Mouse (Mus musculus) T-cell, adult 2 months (primary cell): Measurements from ENCODE around the gene Hivep3.
A peak's percentile ranks its signal among the peaks of the same experiment; 100 is the strongest.

ENCODE experiments used
- DNase-seq: peaks from one replicate; pipeline ENCODE4 v3.0.0; 2022; ENCODE audit warnings: low spot score

The Hivep3 gene

DNA sequence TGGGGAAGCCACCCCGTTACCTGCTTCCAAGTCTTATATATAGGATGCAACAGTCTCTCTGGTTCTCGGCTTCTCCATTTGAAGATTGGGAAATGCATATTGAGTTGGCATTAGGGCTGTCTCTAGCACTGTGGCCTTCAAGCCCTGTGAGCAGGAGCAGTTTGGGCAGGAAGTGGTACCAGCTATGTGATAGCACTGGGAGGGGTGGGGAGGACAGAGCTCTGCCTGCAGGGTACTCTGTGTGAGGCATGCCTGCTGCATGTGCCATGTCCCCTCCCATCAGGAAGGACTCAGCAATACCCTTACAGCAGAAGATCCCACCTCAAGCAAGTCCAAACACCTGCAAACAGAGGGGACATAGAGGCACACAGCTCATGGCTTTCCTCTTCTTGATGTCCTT is 142.0 kb downstream of the Hivep3 start:
- DNase-seq = peak; percentile 5

DNA sequence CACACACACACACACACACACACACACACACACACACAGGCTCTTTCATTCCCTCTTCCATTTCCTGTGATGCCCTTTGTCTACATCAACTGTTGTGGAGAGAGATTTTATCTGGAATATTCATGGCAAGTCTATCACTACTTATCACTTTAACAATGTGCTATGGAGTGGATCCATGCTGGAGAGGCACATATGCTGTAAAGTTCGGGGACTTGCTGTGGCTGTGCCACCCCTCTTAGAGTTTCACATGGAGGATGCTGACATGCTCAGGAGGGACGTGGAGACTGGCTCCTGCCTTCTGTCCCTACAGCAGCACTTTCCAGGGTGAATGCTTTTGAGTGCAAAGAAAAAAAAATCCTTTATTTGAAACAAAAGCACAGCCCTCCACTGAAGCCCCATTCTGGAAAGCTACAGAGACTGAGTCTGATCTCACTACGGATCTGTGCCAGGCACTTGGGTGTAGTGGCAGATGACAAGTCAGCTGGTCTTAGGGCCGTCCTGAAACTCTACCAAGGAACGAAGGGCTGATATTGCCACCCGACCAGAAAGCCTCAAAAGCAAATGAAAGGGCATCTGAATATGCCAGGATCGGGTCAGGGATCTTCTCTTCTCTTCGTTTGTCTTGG is 143.1 kb downstream of the Hivep3 start:
- DNase-seq = no peak

DNA sequence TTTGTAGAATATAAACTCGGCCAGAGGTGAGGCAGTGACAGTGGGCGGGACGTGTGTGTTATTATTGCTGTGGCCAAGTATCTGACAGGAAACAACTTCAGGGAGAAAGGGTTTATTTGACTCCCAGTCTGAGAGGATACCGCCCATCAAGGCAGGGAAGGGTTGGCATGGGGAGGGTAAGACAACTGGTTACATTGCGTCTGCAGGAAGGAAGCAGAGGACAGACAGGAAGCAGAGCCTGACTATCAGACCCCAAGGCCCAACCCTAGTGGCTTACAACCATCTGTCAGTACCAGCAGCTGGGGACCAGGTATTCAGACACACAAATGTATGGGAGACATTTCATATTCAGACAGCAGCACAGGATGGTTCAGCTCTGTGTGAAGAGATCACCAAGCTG is 144.6 kb downstream of the Hivep3 start:
- no peak for DNase-seq

DNA sequence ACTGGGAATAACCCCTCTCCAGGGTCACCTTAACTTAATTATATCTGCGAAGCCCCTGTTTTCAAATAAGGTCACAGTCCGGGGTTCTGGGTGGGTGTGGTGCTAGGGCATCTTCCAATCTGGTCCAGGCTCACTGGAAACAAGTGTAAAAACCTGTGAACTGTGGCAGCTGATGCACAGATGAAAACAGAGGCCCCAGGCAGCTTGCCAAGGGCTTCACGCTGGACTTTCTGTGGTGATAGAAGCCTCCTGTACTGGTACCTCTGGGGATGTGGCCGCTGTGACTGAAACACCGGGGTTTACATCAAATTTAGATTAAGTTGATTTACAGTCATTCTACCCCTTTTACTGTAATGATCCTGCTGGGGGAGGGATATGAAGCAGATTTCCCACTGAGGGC is 146.1 kb downstream of the Hivep3 start:
- DNase-seq = no peak

DNA sequence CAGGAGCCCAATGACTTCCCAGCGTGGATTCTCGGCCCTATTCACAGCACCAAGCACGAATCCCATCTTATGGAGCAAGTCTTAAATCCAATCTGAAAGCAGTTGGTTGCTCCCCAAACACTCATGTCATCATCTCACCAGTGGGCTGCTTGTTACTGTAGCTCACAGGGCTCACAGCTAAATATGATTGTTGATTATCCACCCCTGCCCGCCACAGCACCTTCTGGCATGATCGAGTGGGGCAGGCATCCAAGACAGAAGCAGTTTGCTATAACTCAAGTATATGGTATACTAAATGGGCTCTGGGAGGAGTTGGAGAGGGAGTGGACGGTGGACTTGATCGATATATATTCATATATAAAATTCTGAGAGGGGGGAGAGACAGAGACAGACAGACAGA is 146.7 kb downstream of the Hivep3 start:
- DNase-seq = no peak

DNA sequence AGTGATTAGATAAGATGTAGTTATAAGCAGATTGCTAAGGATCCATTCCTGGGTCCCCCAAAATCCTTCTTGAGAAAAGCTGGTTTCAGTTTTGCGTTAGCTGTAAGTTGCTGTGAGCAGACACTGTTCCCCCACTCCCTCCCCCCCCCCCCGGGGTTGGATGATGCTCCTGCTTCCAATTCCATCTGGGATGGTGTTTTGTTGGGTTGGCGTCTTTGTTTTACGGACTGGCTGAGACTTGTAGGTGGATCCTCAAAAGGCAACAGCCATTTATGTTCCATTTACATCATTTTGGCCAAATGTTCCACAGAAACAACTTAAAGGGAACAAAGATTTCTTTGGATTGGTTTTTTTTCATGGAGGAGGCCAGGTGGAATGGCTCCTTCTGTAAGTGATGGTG is 147.7 kb downstream of the Hivep3 start:
- no peak for DNase-seq

DNA sequence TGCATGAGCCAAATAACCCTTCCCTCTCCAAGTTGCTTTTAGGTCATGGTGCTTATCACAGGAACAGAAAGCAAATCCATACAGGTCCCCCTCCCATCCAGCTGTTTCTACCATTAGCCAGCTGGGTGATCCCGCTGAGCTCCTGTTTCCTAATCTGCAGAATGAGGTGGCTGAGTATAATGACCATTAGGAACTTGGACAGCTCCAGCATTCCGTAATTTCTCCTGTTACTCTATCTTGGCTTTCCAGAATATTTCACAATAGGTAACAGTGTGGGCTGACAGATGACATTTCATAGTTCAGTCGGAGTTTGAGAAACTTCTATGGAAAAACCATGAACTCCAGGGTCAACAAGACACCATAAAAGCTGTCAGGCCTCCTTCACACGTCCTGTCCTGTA is 148.8 kb downstream of the Hivep3 start:
- DNase-seq = no peak

DNA sequence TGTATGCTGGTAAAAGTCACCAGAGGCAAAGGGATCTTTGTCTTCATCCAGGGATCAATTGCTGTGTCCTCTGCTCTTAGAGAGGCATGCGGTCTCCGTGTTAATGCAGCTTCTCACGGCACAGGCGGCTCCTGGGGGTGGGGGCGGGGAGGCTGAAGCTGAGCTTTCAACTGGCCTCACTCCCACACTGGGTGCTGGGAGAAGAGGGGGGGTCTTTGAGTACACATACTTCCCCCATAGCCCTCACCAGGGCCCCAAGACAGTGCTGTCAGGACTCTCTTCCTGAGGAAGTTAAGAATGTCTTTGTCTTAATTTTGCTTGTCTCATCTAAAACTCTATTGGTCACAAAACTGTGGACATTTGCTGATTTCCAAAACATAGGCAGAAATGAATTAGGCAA is 149.2 kb downstream of the Hivep3 start:
- no peak for DNase-seq

DNA sequence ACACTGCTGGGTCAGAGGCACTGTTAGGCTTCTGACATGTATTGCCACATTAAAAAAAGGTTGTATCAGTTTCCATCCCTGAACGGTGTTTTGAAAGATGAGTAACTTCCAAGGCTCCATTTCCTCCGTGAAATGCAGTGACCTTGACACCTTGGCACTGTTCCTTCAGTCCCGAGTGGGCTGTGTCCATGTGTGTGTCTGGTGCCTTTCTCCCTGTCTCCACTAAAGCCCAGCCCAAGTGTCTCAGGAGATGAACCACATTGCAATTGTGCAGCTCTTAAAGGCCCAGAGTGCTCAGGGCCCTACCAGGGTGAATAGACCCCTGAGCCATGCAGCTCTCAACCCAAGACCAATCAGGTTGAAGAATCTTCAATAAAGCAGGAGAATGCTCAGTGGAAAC is 153.0 kb downstream of the Hivep3 start:
- DNase-seq = no peak

DNA sequence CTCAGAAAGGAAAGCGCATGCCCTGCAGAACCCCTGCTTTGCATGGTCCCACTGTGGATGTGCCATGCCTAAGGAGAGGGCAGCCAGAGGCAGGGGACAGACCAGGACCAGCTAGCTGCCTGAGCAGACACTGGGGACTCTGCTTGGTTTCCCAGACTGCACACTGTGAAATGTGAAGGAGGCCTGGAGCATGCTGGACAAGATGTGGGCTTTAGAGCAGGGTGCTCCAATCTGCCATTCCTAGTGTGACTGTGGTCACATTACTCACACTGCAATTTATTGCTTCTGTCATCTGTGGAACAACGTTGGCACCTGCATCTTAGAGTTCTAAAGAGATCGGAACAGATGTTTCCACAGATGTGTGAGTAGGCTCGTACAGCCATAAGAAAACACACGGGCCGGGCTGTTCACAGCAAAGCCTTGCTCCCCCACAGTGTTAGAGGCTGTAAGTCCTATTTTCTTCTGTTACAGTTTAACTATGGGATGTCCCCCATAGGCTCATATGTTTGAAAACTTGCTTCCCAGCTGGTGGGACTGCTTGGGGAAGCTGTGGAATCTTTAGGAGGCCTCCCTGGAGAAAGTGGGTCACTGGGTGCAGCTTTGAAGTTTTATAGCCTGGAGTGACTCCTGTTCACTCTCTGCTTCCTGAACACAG is 154.1 kb downstream of the Hivep3 start:
- no peak for DNase-seq

DNA sequence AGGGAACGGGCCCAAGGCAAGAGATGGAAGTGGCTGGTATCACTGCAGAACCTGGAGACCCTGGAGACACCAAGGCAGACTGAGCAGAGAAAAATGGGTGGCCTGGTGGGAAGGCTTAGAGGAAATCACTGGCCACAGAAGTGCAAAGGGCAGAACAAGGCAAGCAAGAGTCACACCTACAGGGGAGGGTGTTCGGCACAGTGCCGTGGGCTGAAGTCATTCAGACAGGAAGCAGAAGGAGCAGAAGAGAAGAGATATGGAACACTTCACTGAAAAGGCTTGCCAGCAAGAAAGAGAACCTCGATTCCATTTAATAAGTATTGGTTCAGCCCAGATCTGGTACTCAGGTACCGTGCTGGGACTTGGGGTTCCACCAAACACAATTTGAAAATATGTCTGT is 156.2 kb downstream of the Hivep3 start:
- no peak for DNase-seq

DNA sequence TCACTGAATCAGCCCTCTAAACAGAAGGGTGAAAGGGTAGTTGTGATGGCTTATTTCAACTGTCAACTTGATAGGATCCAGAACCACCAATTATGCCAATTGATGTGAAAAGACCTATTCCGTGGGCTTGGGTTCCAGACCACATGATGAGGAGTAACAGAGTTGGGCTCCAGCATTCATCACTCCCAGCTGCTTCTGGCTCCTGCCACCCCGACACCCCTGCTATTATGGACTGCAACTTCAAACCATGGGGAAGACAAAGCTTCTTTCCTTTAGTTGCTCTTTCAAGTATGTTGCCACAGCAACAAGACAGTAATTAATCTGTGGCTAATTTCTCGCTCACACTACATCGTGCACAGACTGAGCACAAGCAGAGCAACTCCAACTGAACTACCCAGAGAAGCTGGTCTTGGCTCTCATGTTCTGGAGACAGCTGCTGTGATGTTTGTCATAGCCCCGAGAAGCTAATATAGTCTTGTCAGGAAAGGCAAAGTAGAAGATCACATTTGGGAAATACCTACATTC is 159.7 kb downstream of the Hivep3 start:
- no peak for DNase-seq

DNA sequence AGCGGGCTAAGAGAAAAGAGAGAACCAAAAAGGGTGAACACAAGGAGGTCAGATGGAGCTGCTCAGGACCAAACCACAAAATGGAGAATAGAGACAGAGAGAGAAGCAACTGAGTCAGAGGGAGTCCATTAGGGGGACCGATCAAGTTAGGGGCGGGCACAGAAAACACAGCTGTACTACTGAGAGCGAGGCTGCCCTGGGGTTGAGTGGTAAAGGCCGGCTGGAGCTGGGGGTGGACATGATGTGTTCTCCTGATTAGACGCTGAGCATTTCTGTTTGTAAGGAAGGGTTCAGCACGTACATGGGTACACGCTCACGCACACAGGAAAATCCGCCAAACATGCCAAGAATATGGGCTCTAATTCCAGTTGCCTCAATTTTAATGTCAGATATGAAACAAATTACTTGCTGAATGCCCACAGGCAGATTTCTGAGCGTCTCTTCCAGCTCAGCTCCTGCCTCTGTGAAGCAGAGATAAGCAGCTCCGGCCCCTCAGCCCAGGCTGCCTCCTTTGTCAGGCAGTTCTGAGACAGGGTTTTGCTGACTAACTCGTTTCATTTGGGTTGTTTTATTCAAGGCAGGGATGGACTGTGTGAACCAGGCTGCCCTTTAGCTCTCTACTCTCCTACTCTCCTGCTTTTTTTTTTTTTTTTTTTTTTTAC is 161.3 kb downstream of the Hivep3 start:
- DNase-seq = no peak

DNA sequence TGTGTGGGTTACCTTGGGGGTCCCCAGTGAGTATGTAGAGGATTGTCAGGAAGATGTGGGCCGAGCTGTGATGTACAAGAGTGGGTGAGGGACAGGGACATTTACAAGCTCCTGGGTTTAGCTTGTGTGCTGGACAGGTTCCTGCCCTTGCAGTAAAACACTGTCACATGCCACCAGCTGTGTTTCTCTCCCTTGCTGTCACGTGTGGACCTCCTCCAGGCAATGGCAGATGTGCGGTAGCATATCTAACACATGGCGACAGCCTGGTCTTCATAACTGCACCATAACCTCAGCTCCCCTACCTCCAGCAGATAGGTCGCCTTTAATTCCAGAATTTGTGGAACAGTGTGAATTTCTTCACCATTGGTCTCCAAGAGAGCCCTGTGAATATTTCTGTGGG is 161.9 kb downstream of the Hivep3 start:
- DNase-seq = no peak

DNA sequence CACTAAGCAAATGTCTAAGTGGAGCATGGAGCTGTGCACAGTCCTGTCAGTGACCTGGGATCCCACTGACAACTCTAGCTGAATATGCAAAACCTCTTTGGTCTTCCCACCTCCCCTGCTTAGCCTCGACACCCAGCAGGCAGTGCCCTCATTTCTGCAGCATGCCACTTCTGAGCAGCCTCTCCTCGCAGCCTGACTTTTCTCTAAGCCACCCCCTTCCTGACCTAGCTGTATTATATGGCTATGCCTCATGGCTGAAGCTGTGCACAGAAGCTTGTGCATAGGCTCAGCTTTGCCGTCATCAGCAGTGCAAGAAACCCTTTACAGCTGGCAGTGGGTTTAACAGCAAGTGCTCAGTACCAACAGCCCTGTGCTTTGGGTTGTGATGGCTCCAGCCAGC is 163.0 kb downstream of the Hivep3 start:
- no peak for DNase-seq

DNA sequence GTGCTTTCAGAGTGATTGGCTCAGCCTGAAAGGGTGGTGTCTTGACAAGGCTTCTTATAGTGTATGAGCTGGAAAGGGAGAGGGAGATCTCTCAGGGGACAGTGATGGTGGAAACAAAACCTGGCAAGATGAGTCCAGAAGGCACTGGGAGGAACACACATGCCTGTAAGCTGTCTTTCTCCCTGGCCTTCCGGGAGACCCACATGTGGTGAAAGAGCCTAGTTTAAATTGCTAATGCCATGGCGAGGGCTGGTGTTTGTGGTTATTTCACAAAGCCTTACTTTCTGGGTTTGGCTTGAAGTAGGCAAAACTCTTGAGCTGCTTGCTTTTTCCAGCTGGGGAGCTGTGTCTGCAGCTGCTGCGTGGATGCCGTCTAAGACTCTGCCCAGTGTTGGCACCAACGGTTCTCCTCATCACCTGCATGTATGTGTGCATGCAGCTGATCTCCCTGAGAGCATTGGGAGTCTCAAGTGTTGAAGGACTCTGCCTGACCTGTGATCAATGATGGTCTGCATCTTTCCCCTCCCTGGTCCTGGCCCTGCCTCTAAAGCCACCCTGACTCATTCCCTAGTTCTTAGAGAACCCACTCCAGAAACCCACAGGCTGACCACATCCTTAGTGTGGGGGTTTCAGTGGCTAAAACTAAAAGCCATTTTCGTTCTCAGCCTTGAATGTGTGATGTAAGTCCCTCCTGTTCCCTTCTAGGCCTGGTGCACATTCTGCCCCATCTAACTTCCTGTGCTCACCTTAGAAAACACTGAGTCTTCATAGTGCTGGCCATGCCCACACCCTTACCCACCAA is 163.7 kb downstream of the Hivep3 start:
- peak; percentile 8 for DNase-seq

DNA sequence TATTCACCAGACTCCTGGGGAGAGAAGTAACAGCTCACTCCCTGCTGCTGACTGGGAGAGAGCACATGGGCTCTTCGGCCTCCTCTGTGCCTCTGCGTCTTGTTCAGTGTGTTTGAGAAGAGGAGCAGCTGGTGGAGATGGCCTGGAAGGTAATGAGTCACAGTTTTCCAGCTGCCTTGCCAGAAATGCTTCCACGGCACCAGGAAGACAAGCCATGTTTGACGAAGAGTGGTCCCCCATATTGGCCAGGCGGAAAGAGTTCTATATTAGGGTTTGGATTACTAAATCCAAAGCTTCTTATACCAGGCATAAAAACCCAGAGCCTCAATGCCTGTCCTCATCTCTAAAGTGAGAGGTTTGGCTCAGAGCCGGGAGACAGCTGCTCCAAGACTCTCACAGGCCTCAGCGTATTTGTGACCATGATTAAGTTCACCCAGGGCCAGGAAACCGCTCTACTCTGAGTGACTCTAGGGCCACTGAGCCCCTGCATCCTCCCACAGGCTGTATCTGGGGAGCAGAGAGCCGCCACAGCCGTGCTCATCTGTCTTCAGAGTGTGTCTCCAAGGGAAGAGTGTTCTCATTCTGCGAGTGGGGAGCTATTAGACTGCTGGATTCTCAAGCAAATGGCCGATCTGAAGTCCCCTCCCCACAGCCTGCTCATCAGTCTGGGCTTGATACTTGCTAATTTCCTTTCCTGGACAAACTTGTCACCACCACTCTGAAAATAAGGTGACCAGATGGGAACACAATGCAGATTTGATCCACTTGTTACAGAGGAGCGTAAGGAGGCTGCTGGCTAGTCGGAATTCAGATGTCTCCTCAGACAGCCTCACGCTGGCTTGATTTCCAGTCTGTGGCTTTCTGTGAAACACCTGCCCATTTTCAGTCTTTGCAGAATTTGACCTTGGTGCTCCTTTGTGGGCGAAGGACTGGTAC is 168.2 kb downstream of the Hivep3 start:
- DNase-seq = no peak

DNA sequence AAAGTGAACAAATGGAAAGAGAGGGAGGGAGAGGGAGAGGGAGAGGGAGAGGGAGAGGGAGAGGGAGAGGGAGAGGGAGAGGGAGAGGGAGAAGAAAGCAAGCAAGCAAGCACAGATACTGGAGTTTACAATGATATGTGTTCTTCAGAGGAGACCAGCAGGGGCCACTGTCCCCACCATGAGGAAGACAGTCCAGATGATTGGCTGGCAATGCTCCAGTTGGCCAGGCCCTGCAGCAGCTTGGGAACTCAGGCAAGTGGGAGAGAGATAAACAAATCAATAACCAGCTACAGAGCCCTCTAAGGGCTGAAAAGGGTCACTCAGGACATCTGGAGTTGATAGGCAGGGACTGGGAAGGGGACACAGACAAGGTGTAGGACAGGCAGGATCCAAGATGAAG is 169.7 kb downstream of the Hivep3 start:
- DNase-seq = no peak

DNA sequence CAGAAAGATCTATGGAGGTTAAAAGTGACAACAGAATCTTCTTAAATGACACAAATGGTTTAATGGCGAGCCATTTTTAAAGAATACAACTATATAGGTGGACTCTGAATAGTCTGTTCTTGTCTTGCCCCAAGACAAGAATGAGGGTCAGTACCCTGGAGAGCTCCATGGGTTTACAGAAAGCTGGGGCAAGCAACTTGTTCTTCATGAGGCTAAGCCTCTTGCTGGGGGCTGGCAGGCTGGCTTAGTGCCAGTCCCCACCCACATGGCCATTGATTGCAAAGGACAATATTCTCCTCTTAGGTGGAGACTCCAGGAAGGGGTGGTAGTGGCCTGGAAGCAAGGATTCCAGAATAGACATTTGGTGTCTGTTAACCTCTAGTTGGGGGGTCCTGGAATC is 170.2 kb downstream of the Hivep3 start:
- no peak for DNase-seq

DNA sequence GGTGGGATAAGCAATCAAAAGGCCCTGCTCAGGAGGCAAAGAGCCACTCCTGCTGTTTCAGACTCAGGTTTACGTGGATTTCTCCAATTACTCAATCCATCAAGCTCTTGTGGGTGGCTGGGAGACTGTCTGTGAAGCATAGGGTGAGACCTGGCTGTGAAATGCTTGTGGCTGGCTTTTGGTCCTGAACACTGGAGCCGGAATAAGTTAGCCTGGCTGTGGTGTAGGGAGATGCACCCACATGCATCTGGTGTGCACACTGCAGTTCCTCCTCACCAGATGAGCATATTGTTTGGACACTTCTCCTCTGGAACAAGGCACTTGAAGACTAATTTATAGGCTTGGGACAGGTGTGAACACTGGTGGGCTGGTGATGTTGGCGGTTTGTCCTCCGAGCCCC is 170.7 kb downstream of the Hivep3 start:
- no peak for DNase-seq

DNA sequence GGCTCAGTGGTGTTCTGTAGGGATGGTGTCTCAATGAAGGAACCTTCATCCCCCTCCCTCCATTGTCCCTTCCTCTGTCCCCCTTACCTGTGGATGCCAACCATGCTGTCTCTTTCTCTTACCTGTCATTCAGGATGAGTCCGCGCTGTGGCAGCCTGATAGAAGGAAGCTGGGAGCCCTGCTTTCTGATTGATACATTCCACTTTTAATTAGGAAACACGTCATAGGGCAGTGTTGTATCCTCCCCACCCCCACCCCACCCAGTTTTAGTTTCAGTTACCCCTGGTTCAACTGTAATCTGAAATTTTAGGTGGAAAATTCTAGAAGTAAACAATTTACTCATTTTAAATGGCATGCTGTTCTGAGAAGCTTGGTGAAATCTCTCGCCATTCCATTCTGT is 173.5 kb downstream of the Hivep3 start:
- DNase-seq = no peak
